Mouse (Mus musculus): ENCODE results near the gene Vac14. TPM values are rescaled to one million over a fixed set of nuclear protein-coding genes. Genes with fewer than 3 reads are reported as not detected.

The Vac14 gene
- polyA plus RNA-seq, 1 experiment from 2014 or later: 24.1 TPM

DNA sequence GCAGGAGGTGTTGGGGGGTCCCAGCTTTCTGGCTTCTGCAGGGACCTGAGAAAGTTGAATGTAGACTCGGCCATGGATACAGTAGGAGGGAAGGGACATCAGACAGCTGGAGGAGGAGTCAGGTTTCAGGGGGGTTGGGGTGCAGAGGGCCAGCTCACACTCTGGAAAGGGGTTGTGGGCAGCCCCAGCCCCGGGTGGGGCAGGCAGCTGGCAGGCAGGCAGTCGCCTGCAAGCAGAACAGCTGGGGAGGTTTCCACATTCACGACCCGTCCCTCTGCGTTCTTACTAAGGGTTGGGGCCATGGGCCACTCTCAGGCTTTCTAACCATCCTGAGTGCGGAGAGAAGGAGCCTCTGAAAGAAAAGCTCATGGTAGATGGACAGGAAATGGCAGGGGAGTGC is 98.7 kb downstream of the Vac14 start:
- no peak for ATAC-seq (ENCODE audit: insufficient number of reproducible peaks, low FRiP score)
- no peak overlapping the region for H3K4me3 ChIP-seq
- H3K9me3 ChIP-seq (replicated peaks): no peaks in the 10 kb centered on the region
- peaks cover 84% of the 10 kb centered on the region for H3K4me1 ChIP-seq (replicated peaks)
- H3K27ac ChIP-seq (ENCODE audit: poor library complexity, severe bottlenecking): no peak overlapping the region
- no peaks in the 10 kb centered on the region for H3K27me3 ChIP-seq (replicated peaks)
- WGBS: 67% methylated on average over 7 of the region's 7 CpGs
- H3K9ac ChIP-seq: 0 out of 2 replicates have a peak overlapping the region, but pooled peaks have one; percentile 15
- H3K36me3 ChIP-seq: peaks cover 5% of the 10 kb centered on the region; the same call in 1 of the 2 replicates
- no peak overlapping the region for H3K4me2 ChIP-seq

DNA sequence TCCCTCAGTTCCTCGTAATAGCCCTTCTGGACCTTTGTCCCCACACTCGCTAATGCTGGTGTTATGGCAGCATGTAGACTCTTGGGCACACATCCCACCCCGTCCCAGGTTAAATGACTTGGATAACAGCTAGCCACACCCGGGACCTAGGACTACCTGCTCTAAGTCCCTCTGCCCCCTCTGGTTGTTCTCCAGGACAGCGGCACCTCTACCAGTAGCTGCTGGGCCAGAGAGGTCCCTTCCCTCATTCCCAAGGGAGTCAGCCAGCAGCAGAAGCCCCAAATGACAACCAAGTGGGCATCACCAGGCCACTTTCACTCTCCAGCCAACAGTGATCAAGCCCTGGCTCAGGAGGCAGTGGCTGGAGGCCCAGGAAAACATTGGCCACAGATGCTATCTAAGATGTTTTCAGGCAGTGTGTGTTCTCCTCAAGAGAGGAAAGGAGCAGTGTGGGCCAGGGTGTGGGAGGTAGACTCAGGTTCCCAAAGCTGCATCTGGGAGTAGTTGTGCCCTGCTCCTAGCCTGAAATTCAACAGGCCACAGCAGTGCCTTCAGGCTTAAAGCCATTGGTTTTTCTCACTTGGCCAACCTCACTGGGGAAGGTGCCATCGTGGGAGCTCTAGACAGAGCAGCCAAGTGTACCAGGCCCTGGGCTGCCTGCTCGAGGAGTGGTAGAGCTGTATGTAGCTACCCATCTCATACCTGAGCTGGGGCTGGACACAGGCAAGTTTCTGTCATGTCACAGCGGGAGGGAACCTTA is 100.0 kb downstream of the Vac14 start:
- H3K4me1 ChIP-seq (replicated peaks): peaks cover 84% of the 10 kb centered on the region
- 82% methylated on average over 8 of the region's 8 CpGs for WGBS
- peaks cover 5% of the 10 kb centered on the region; the same call in 1 of the 2 replicates for H3K36me3 ChIP-seq
- ATAC-seq (ENCODE audit: insufficient number of reproducible peaks, low FRiP score): no peak
- H3K4me2 ChIP-seq: no peak overlapping the region
- no peak overlapping the region for H3K4me3 ChIP-seq
- no peak overlapping the region for H3K27ac ChIP-seq (ENCODE audit: poor library complexity, severe bottlenecking)
- no peaks in the 10 kb centered on the region for H3K27me3 ChIP-seq (replicated peaks)
- no peaks in the 10 kb centered on the region for H3K9me3 ChIP-seq (replicated peaks)
- no peak overlapping the region for H3K9ac ChIP-seq

DNA sequence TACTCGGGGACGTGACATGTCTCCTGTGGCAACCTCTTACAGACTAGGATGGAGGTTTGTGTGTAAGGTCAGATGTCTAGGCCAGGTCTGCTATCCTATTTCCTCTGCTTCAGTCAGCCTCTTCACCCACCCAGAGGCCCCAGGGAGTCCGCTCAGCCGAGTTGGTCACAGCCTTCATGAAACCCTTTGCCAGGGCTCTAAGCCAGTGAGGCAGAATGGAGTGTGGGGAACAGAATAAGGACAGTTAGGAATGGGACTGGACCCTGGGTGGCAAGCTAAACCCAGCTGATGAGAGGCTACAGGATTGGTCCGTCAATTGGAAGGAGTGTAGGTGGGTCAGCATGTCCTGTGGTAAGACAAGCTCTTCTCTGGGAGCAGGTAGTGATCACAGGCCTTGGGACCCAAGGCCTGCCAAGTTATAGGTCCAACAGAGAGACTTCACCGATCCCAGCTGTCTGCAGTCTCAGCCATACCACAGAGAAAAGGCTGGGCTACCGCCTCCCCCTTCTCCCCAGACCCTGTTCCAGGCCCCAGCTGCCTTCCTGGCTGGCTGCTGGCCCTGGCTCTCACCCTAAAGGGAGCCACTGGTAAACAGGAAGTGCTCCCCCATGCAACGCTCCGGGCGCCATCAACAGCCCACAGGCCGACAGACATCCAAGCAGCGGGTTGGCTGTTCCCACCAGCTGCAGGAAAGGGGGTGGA is 100.7 kb downstream of the Vac14 start:
- ATAC-seq (ENCODE audit: insufficient number of reproducible peaks, low FRiP score): no peak
- Histone ChIP-seq H3K27me3 (replicated peaks) (no peaks in the 10 kb centered on the region), H3K27ac (ENCODE audit: poor library complexity, severe bottlenecking) (0 out of 2 replicates have a peak overlapping the region, but pooled peaks have one; percentile 20), H3K36me3 (no peaks in the 10 kb centered on the region), H3K9me3 (replicated peaks) (no peaks in the 10 kb centered on the region), H3K4me3 (no peak overlapping the region), H3K4me1 (replicated peaks) (peaks cover 85% of the 10 kb centered on the region), H3K4me2 (no peak overlapping the region), H3K9ac (0 out of 2 replicates have a peak overlapping the region, but pooled peaks have one; percentile 18)
- WGBS: 46% methylated on average over 12 of the region's 12 CpGs

DNA sequence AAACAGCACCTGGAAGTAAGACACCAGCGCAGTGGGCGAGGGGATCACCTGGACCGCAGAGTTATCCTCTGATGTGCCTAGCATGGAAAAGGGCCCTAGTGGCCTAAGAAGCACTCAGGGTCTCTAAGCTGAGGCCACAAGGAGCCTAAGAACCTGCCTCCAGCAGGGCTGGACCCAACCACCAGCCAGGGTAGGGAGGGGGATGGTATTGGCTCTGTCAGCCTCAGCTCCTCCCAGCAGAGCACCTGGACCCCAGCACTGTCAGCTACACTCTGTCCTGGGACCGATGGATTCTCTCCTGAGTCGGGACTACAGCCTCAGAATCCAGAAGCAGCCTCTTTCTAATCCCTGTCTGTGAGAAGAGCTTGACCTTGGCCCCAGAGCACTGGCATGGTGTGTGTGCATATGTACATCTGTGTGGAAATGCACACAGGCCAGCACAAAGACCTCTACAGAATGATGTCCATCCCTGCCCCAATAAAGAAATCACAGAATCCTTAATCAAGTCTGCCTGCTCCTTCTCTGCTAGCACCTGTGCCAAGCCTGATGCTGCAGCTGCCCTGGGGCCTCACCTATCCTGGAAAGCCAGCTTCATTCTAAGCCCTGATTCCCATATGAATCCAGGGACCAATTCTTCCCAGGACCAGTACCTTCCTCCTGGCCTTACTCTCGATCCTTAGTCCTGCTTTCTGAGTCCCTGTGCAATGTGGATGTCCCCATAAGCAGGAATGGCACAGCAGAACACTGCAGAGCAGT is 101.7 kb downstream of the Vac14 start:
- H3K27ac ChIP-seq (ENCODE audit: poor library complexity, severe bottlenecking): peak overlapping the region; percentile 95
- peak overlapping the region; percentile 92; the same call in 1 of the 2 replicates for H3K4me2 ChIP-seq
- H3K27me3 ChIP-seq (replicated peaks): no peaks in the 10 kb centered on the region
- ATAC-seq (ENCODE audit: insufficient number of reproducible peaks, low FRiP score): no peak
- H3K9ac ChIP-seq: peak overlapping the region; percentile 18; the same call in 1 of the 2 replicates
- peaks cover 4% of the 10 kb centered on the region; the same call in 1 of the 2 replicates for H3K36me3 ChIP-seq
- no peak overlapping the region for H3K4me3 ChIP-seq
- peaks cover 85% of the 10 kb centered on the region for H3K4me1 ChIP-seq (replicated peaks)
- WGBS: 59% methylated on average over 6 of the region's 6 CpGs
- H3K9me3 ChIP-seq (replicated peaks): no peaks in the 10 kb centered on the region

DNA sequence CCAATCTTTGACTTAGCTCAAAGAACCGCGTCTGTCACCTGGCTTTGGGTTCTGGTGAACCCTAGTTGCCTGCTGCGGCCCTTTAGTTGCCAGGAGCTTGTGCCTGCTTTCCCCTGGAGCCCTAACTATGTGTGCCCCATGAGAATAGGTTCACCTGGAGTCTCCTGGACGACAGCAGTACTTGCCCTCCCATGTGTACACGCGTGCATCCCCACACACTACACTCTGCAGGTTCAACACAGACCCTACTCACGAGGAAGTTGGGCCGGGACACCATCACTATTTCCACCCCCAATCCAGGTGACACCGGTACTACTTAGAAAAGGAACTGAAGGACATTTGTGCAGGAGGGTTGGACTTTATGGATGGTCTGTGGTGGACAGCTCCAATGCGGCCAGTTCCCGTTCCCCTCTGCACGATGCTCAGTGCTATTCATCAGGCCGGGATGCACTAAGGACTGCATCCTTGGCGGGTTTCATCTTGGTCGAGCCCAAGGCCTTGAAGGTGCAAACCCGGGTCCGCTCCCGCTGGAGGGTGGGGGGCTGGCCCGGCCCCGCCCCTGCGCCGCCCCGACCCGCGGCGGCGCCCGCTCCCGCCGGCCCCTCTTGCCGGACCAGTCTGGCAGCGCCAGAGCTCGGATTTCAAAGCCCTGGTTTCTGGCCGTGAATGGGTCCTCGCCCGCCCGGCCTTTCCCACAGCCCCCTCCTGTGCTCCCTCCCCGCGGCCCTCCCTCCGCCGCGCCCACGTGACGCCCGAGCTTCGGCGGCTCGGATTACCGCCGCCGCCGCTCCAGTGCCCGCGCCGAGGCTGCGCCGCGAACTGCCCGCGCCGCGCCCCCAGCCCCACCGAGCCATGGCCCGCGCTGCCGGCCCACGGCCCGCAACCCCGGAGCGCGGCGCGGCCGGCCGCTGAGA is 102.6 kb downstream of the Vac14 start, which contains the start of gene Mtss1l:
TSS of gene Mtss1l (plus strand) at position 792 of the 914 bp plus-strand sequence.
- H3K4me2 ChIP-seq: peak within 1 kb of the TSS; percentile 92
- H3K9me3 ChIP-seq (replicated peaks): no peaks in the 10 kb centered on the region
- peak within 1 kb of the TSS; percentile 79 for H3K4me3 ChIP-seq
- peak within 1 kb of the TSS; percentile 93 for H3K9ac ChIP-seq
- H3K27ac ChIP-seq (ENCODE audit: poor library complexity, severe bottlenecking): peak within 1 kb of the TSS; percentile 95
- peaks cover 11% of the 10 kb centered on the region for H3K36me3 ChIP-seq
- no peaks in the 10 kb centered on the region for H3K27me3 ChIP-seq (replicated peaks)
- ATAC-seq (ENCODE audit: insufficient number of reproducible peaks, low FRiP score): peak; percentile 74
- peaks cover 84% of the 10 kb centered on the region for H3K4me1 ChIP-seq (replicated peaks)
- WGBS: 4% methylated on average over 75 of the region's 75 CpGs

DNA sequence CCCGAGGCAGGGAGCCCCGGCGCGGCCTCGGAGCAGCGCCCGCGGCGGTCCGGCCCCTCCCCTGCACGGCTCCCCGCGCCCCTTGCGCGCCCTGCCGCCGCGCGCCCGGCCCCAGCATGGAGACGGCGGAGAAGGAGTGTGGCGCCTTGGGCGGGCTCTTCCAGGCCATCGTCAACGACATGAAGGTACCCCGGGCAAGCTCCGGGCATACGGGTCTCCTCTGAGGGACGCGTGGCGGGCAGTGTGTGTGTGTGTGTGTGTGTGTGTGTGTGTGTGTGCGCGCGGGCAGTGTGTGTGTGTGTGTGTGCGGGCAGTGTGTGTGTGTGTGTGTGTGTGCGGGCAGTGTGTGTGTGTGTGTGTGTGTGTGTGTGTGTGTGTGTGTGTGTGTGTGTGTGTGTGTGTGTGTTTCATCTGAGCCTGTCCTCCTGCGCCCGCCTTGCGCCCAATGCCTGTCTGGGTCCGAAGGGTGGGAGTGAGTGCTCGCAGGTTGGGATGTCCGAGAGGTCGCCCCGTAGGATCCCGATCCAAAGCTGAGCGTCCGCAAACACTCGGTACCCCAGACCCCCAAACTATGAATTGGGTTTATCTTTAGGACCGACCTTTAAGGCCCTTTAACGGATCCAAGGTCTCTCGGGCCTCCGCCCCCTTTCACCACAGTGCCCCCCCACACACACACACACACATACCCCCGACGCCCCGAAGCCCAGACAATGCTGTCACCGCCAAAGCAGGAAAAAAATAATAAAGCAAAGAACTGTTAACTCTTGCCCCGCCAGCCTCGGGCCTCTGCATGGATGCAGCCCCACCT is 103.4 kb downstream of the Vac14 start:
- Histone ChIP-seq H3K4me1 (replicated peaks) (peaks cover 84% of the 10 kb centered on the region), H3K4me3 (peak overlapping the region; percentile 79)
- WGBS: 2% methylated on average over 51 of the region's 59 CpGs

DNA sequence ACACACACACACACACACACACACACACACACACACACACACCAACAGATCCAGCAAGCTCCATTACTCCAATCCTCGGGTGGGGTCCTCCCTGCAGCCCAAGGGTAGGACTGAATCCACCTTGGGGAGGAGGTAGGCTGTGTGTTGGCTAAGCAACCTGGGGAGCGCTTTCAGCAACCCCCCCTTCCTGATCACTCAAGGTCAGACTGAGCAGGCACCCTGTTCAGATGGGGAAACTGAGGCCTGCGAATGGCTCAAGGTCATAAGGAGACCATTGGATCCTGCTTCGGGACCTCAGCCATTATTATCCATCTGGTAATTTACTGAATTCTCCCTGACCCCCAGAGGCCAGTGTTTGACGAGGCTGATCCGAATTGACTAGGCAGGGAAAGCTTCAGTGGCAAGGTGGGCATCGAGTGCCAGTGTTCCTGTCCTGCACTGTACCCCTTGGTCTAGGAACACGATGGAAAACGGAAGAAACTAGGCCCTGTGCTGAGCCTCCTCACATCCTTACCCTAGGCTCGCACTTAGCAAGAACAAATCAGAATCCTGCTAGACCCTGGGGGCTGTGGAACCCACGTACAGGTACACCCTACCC is 104.1 kb downstream of the Vac14 start:
- Histone ChIP-seq H3K27ac (ENCODE audit: poor library complexity, severe bottlenecking) (0 out of 2 replicates have a peak overlapping the region, but pooled peaks have one; percentile 30), H3K9ac (peak overlapping the region; percentile 93), H3K9me3 (replicated peaks) (no peaks in the 10 kb centered on the region), H3K4me3 (peak overlapping the region; percentile 79), H3K36me3 (peaks cover 27% of the 10 kb centered on the region), H3K4me2 (peak overlapping the region; percentile 92), H3K4me1 (replicated peaks) (peaks cover 77% of the 10 kb centered on the region), H3K27me3 (replicated peaks) (no peaks in the 10 kb centered on the region)
- 56% methylated on average over 11 of the region's 11 CpGs for WGBS
- no peak for ATAC-seq (ENCODE audit: insufficient number of reproducible peaks, low FRiP score)

More for the DNA sequence above, 103.4 kb downstream of the Vac14 start:
- Histone ChIP-seq H3K27ac (ENCODE audit: poor library complexity, severe bottlenecking) (peak overlapping the region; percentile 95), H3K9me3 (replicated peaks) (no peaks in the 10 kb centered on the region), H3K9ac (peak overlapping the region; percentile 93), H3K27me3 (replicated peaks) (no peaks in the 10 kb centered on the region), H3K4me2 (peak overlapping the region; percentile 92), H3K36me3 (peaks cover 20% of the 10 kb centered on the region)
- peak; percentile 37 for ATAC-seq (ENCODE audit: insufficient number of reproducible peaks, low FRiP score)

DNA sequence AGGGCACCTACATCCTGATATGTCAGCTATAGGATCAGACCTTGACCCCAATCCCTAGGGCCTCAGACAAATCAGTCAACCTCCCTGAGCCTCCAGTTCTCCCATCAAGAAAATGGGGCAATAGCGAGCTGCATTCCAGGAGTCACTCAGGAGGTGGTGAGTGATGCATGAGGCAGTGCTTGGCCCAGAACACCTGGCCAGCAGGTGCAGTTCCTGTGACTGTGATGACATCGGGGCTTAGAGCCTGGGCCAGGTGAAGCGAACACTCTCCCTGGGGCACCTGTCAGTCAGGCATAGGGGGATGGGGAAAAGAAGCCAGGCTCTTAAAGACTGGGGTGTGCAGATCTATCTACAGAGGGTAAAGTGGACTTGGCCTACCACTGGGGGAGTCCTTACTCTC is 106.1 kb downstream of the Vac14 start:
- H3K36me3 ChIP-seq: peaks cover 47% of the 10 kb centered on the region
- H3K4me1 ChIP-seq (replicated peaks): peaks cover 59% of the 10 kb centered on the region
- no peak overlapping the region for H3K4me3 ChIP-seq
- no peaks in the 10 kb centered on the region for H3K27me3 ChIP-seq (replicated peaks)
- no peaks in the 10 kb centered on the region for H3K9me3 ChIP-seq (replicated peaks)
- ATAC-seq (ENCODE audit: insufficient number of reproducible peaks, low FRiP score): no peak
- peak overlapping the region; percentile 2; the same call in 1 of the 2 replicates for H3K4me2 ChIP-seq
- H3K27ac ChIP-seq (ENCODE audit: poor library complexity, severe bottlenecking): peak overlapping the region; percentile 47; the same call in 1 of the 2 replicates
- WGBS: 74% methylated on average over 3 of the region's 3 CpGs
- 0 out of 2 replicates have a peak overlapping the region, but pooled peaks have one; percentile 34 for H3K9ac ChIP-seq

Measured in heart, embryonic 12.5 days (tissue).